9 mouse cellular contexts compared by ENCODE assay signal in the genomic region with DNA sequence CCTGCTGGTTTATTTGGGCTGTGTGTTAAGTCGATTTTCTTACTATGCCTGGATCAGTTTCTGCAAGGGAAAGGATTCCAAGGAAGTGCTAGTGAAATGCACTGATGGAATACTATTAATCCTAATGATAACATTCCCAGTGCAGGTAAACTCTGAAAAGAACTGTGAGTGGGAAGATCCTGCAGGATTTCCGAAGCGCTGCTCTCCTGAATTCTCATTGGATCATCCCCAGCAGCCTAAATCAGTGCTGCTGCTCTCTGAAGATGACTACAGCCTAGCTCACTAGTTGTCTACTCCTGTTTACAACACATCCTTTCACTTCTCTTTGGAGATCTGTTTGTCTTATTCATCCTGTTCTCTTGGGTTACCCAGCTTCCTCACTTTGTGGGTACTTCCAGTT. TPM values are rescaled to one million over a fixed set of nuclear protein-coding genes. Genes with fewer than 3 reads are reported as not detected.
A peak's percentile ranks its signal among the peaks of the same experiment; 100 is the strongest.
DNase-seq lines count a peak whose midpoint lies in the region; ATAC-seq lines count a peak whose summit lies in the region.
"Had no signal": no experiment of that assay in that cellular context is flagged by ENCODE, and none has a peak within 500 bp of the region (broad histone marks: within the 10 kb centered on the region; RNA-seq: fewer than 3 reads in every experiment).

No protein-coding gene starts in this region.

- H3K4me3 ChIP-seq in heart, embryonic 12.5 days, result peak overlapping the region; percentile 41
- peak overlapping the region; percentile 50 for H3K4me3 ChIP-seq in forebrain, embryonic 15.5 days
- peak overlapping the region; percentile 48 for H3K4me3 ChIP-seq in midbrain, embryonic 12.5 days

- no peak overlapping the region for H3K9ac ChIP-seq in heart, embryonic 12.5 days
- H3K9ac ChIP-seq in forebrain, embryonic 15.5 days (replicated peaks), result peak overlapping the region; percentile 59
- peak overlapping the region; percentile 57; the same call in 1 of the 2 replicates for H3K9ac ChIP-seq in midbrain, embryonic 12.5 days (replicated peaks)
- H3K9ac ChIP-seq: liver, embryonic 14.5 days had no signal

- WGBS in heart, embryonic 12.5 days, result 5% methylated on average over 3 of the region's 3 CpGs
- 10% methylated on average over 3 of the region's 3 CpGs for WGBS in forebrain, embryonic 15.5 days
- 5% methylated on average over 3 of the region's 3 CpGs for WGBS in midbrain, embryonic 12.5 days

- no peaks in the 10 kb centered on the region for H3K36me3 ChIP-seq in heart, embryonic 12.5 days
- H3K36me3 ChIP-seq in forebrain, embryonic 15.5 days, result no peaks in the 10 kb centered on the region
- no peaks in the 10 kb centered on the region for H3K36me3 ChIP-seq in midbrain, embryonic 12.5 days

- H3K9me3 ChIP-seq in heart, embryonic 12.5 days (replicated peaks), result no peaks in the 10 kb centered on the region
- no peaks in the 10 kb centered on the region for H3K9me3 ChIP-seq in forebrain, embryonic 15.5 days
- H3K9me3 ChIP-seq in midbrain, embryonic 12.5 days, result no peaks in the 10 kb centered on the region

- peak overlapping the region; percentile 75 for H3K4me2 ChIP-seq in heart, embryonic 12.5 days
- H3K4me2 ChIP-seq in forebrain, embryonic 15.5 days (replicated peaks), result peak overlapping the region; percentile 84
- peak overlapping the region; percentile 78 for H3K4me2 ChIP-seq in midbrain, embryonic 12.5 days (replicated peaks)

- no peak for DNase-seq in heart, adult 18-20 months
- DNase-seq in brain, adult 2 months (ENCODE audit: low read depth, low spot score), result peak; percentile 88
- no peak for DNase-seq in testis, postnatal 10 days (ENCODE audit: low spot score)
- DNase-seq in thymus, postnatal 0 days (ENCODE audit: low spot score), result no peak
- DNase-seq in urinary bladder, postnatal 25 days (ENCODE audit: low spot score), result no peak

- H3K4me1 ChIP-seq in heart, embryonic 12.5 days (replicated peaks), result peaks cover 13% of the 10 kb centered on the region
- peaks cover 15% of the 10 kb centered on the region; the same call in 1 of the 2 replicates for H3K4me1 ChIP-seq in forebrain, embryonic 15.5 days
- H3K4me1 ChIP-seq in midbrain, embryonic 12.5 days, result peaks cover 11% of the 10 kb centered on the region

- H3K27ac ChIP-seq in heart, embryonic 12.5 days (ENCODE audit: poor library complexity, severe bottlenecking), result no peak overlapping the region
- 0 out of 2 replicates have a peak overlapping the region, but pooled peaks have one; percentile 47 for H3K27ac ChIP-seq in forebrain, embryonic 15.5 days (replicated peaks)
- no peak overlapping the region for H3K27ac ChIP-seq in midbrain, embryonic 12.5 days (replicated peaks)
- H3K27ac ChIP-seq: liver, embryonic 14.5 days had no signal

- no peak for ATAC-seq in heart, embryonic 12.5 days (ENCODE audit: insufficient number of reproducible peaks, low FRiP score)
- ATAC-seq in forebrain, embryonic 15.5 days (replicated peaks), result no peak
- no peak for ATAC-seq in midbrain, embryonic 12.5 days (ENCODE audit: low FRiP score, low read depth)

- H3K27me3 ChIP-seq in heart, embryonic 12.5 days (replicated peaks), result peaks cover 18% of the 10 kb centered on the region
- H3K27me3 ChIP-seq in forebrain, embryonic 15.5 days, result peaks cover 12% of the 10 kb centered on the region
- peaks cover 18% of the 10 kb centered on the region for H3K27me3 ChIP-seq in midbrain, embryonic 12.5 days

RNA-seq across cellular contexts. Expression of gene Brinp3, which starts 0.8 kb away (rescaled TPM):
- polyA plus RNA-seq in heart, embryonic 12.5 days (2016; fragmentation: Nextera tagmentation; extraction: Ambion mirVana), result not detected in 2 replicates
- not detected for total RNA-seq in heart, adult 18-20 months (2021)
- 9.7 and 11.5 TPM in 2 replicates for polyA plus RNA-seq in forebrain, embryonic 15.5 days (2015; fragmentation: Nextera tagmentation; extraction: Ambion mirVana)
- polyA plus RNA-seq in midbrain, embryonic 12.5 days (2016; fragmentation: Nextera tagmentation; extraction: Ambion mirVana), result 2.2 and 3.4 TPM in 2 replicates
- 0.20 and 0.26 TPM in 2 replicates for polyA plus RNA-seq in thymus, postnatal 0 days (2015; fragmentation: Nextera tagmentation; extraction: Ambion mirVana)
- polyA plus RNA-seq: liver, embryonic 14.5 days had no signal
